Mouse (Mus musculus) midbrain, embryonic 15.5 days (tissue): Measurements from ENCODE around the gene Ccdc102a. TPM values are rescaled to one million over a fixed set of nuclear protein-coding genes. Genes with fewer than 3 reads are reported as not detected.

Experiments used
- polyA plus RNA-seq: library from polyadenylated mRNA; unstranded; fragments of >200 nt; fragmentation: Nextera tagmentation; extraction: Ambion mirVana; gene quantifications from 2 replicates; pipeline ENCODE4 v1.2.1, GENCODE M21; 2015

The Ccdc102a gene
- polyA plus RNA-seq, 1 experiment from 2014 or later = 4.9 TPM

Other genes with a start within 250 kb of the Ccdc102a start
- gene Pllp, start 221.8 kb downstream of the Ccdc102a start, polyA plus RNA-seq = 1.5 and 1.6 TPM in 2 replicates
- gene Ccl22, start 172.5 kb downstream of the Ccdc102a start, polyA plus RNA-seq = 0.14 TPM in 1 of 2 replicates, not detected in the other
- 34.2 and 41.3 TPM in 2 replicates for gene Cx3cl1, start 146.1 kb downstream of the Ccdc102a start, polyA plus RNA-seq
- gene Ccl17, start 107.6 kb downstream of the Ccdc102a start, polyA plus RNA-seq = 0.50 and 0.74 TPM in 2 replicates
- 56.8 and 58.3 TPM in 2 replicates for gene Coq9, start 79.8 kb downstream of the Ccdc102a start, polyA plus RNA-seq
- gene Ciapin1, start 79.7 kb downstream of the Ccdc102a start, polyA plus RNA-seq = 211 and 217 TPM in 2 replicates
- 117 and 122 TPM in 2 replicates for gene Polr2c, start 60.6 kb downstream of the Ccdc102a start, polyA plus RNA-seq
- gene Dok4, start 41.8 kb downstream of the Ccdc102a start, polyA plus RNA-seq = 92.9 and 99.7 TPM in 2 replicates
- gene Adgrg5, start 5.6 kb upstream of the Ccdc102a start, polyA plus RNA-seq = 0.05 TPM in 1 of 2 replicates, not detected in the other
- 147 and 156 TPM in 2 replicates for gene Adgrg1, start 56.7 kb upstream of the Ccdc102a start, polyA plus RNA-seq
- 0.88 and 1.3 TPM in 2 replicates for gene Adgrg3, start 99.6 kb upstream of the Ccdc102a start, polyA plus RNA-seq
- 1.5 and 1.9 TPM in 2 replicates for gene Drc7, start 137.0 kb upstream of the Ccdc102a start, polyA plus RNA-seq
- 49.5 and 49.8 TPM in 2 replicates for gene Katnb1, start 163.1 kb upstream of the Ccdc102a start, polyA plus RNA-seq